Mouse (Mus musculus) forebrain, postnatal 0 days (tissue): ENCODE data around the gene Lrrc32. TPM values are rescaled to one million over a fixed set of nuclear protein-coding genes. Genes with fewer than 3 reads are reported as not detected.
A peak's percentile ranks its signal among the peaks of the same experiment; 100 is the strongest.

Experiments used
- ATAC-seq: fragments of 200-750 bp; cut with Nextera tagmentation; 2 replicates; pipeline ENCODE4 v1.8.0; 2017; ENCODE audit warnings: mild to moderate bottlenecking, moderate library complexity
- DNase-seq: peaks from one replicate; pipeline ENCODE4 v3.0.0-alpha.2; 2015
- H3K27ac ChIP-seq: fragments of 300-500 bp; sonication (generic); 2 replicates; pipeline ENCODE4 v1.5.1; 2014; ENCODE audit warnings: low read depth, mild to moderate bottlenecking, antibody characterized with exemption, low read length, moderate library complexity, mixed read lengths
- H3K27me3 ChIP-seq: fragments of 300-500 bp; sonication (generic); 2 replicates; pipeline ENCODE4 v1.6.1; 2014; ENCODE audit warnings: mild to moderate bottlenecking, low read length, mixed read lengths; ENCODE audit not compliant: insufficient read depth
- H3K36me3 ChIP-seq: fragments of 300-500 bp; sonication (generic); 2 replicates; pipeline ENCODE4 v1.6.1; 2014; ENCODE audit warnings: mild to moderate bottlenecking, moderate library complexity; ENCODE audit not compliant: insufficient read depth
- H3K4me1 ChIP-seq: fragments of 300-500 bp; sonication (generic); 2 replicates; pipeline ENCODE4 v1.6.1; 2014; ENCODE audit warnings: antibody characterized with exemption; ENCODE audit not compliant: insufficient read depth
- H3K4me2 ChIP-seq: fragments of 300-500 bp; sonication (generic); 2 replicates; pipeline ENCODE4 v1.6.1; 2014; ENCODE audit warnings: low read depth, mild to moderate bottlenecking, moderate library complexity
- H3K4me3 ChIP-seq: fragments of 300-500 bp; sonication (generic); 2 replicates; pipeline ENCODE4 v1.5.1; 2014; ENCODE audit warnings: low read depth, low read length, mixed read lengths
- H3K9ac ChIP-seq: fragments of 300-500 bp; sonication (generic); 2 replicates; pipeline ENCODE4 v1.6.1; 2014; ENCODE audit warnings: mild to moderate bottlenecking
- H3K9me3 ChIP-seq: fragments of 300-500 bp; sonication (generic); 2 replicates; pipeline ENCODE4 v1.6.1; 2016; ENCODE audit warnings: low read length
- CTCF ChIP-seq: sonication (generic); IDR thresholded peaks from 2 replicates; pipeline ENCODE4 v1.5.1; 2016; ENCODE audit warnings: antibody characterized with exemption, control low read depth, low read depth
- WGBS: fragments of 180-500 bp; shearing (Covaris S2); extraction: QIAGEN DNeasy Blood & Tissue Kit; methylation state at CpG from one replicate; pipeline ENCODE4 v1.1.7; 2014; 5-methylcytosine and 5-hydroxymethylcytosine counted together
- polyA plus RNA-seq: library from polyadenylated mRNA; unstranded; fragments of >200 nt; fragmentation: Nextera tagmentation; extraction: Ambion mirVana; gene quantifications from 2 replicates; pipeline ENCODE4 v1.2.1, GENCODE M21; 2015
- total RNA-seq: library from RNA; depleted of rRNA; stranded (reverse); fragments of >200 nt; gene quantifications from 2 replicates; pipeline ENCODE4 v1.2.3, GENCODE M21; 2014

Gene Lrrc32
- total and polyA plus RNA-seq, 2 experiments from 2014 or later: 4.2 to 6.0 TPM

DNA sequence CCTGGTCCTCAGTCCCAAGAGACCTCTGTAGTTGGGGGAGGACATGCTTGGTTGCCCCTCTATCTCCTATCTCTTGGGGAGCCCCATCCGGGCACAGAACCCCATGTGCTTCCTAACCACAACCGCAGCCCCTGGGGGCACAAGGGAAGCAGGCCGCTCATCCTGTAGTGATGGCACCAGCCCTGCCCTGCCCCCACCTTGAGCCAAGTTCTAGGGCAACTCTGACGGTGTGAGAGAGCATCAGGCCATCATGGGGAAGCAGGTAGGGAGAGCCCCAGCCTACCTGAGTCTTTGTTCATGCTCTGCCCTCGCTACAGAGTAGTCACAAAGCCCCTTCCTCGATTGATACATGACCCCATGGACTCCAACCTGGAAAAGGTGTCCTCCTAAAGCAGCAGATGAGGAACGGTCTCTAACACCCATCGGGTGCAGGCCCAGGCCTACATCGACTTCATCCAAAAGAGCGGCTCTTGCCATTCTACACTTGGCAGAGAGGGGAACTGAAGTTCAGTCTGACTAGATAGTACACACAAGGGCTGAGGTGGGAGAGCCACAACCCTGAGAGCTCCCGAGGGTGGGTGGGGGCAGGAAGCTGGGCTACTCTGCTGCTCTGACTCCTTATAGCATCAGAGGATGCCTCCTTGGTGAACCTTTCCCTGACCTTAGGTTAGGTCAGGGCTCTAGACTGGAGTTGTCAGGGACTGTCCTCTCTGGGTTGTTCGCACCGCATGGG lies 519 bp upstream of the Lrrc32 start:
- ATAC-seq (no peak), DNase-seq (no peak)
- WGBS: 91% methylated on average over 13 of the region's 13 CpGs

DNA sequence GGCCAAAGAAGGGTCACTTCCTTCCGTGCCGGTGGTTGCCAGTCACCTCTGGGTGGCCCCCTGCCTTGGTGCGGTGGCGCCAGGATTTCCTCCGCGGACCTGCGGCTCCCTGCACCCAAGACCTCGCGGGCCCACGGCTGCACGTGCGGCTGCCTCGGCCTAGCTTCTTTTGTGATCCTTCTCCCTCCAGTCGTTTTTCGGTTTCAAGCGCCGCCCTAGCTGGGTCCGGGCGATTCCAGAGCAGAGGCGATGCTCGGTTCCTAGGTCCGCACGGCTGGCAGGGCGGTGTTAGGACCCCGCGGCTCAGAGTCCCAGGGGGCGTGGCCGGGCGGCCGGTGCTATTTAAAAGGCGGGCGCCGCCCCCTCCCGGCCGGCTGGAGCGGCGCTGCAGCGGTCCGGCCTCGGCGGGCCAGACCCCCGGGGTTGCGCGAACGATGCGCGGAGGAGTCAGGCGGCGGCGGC lies 571 bp downstream of the Lrrc32 start:
- H3K9ac ChIP-seq: peak overlapping the region; percentile 62
- peak overlapping the region; percentile 57 for H3K4me3 ChIP-seq
- no peak overlapping the region for H3K27ac ChIP-seq
- 0 out of 2 replicates have a peak, but pooled peaks cover 4% of the 10 kb centered on the region for H3K4me1 ChIP-seq
- WGBS: 5% methylated on average over 48 of the region's 50 CpGs
- H3K36me3 ChIP-seq: no peaks in the 10 kb centered on the region
- H3K9me3 ChIP-seq: no peaks in the 10 kb centered on the region
- peak; percentile 89 for ATAC-seq
- peak overlapping the region; percentile 75 for H3K4me2 ChIP-seq
- no peaks in the 10 kb centered on the region for H3K27me3 ChIP-seq
- TF ChIP-seq CTCF: peak; percentile 24; the same call in 1 of the 2 replicates
- peak; percentile 82 for DNase-seq

More for the DNA sequence above, 519 bp upstream of the Lrrc32 start:
- Histone ChIP-seq H3K27ac (no peak overlapping the region), H3K4me3 (no peak overlapping the region), H3K9ac (no peak overlapping the region), H3K9me3 (no peaks in the 10 kb centered on the region), H3K27me3 (no peaks in the 10 kb centered on the region), H3K36me3 (no peaks in the 10 kb centered on the region), H3K4me2 (peak overlapping the region; percentile 75; the same call in 1 of the 2 replicates), H3K4me1 (0 out of 2 replicates have a peak, but pooled peaks cover 4% of the 10 kb centered on the region)
- no peak for TF ChIP-seq CTCF

DNA sequence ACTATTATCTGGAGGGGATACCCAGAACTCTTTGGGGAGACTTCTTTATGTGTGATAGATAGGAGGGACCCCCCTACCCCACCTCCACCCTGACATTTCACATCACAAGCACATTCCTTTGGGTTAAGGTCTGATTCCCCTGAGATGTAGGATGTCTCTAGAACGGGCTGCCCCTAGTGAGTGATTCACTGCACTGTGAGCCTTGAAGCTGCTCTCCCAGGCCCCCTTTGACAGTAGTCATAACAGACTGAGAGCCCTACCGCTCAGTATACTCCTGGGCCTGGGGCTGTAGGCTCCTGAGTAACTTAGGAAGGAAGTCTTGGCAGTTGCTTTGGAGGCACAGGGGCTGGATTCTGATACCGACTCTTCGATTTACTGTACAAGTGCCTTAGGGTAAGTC lies 1.2 kb downstream of the Lrrc32 start:
- Histone ChIP-seq H3K27ac (no peak overlapping the region), H3K27me3 (no peaks in the 10 kb centered on the region), H3K4me3 (peak overlapping the region; percentile 57), H3K4me1 (0 out of 2 replicates have a peak, but pooled peaks cover 4% of the 10 kb centered on the region), H3K4me2 (peak overlapping the region; percentile 75), H3K9me3 (no peaks in the 10 kb centered on the region), H3K36me3 (no peaks in the 10 kb centered on the region), H3K9ac (peak overlapping the region; percentile 62; the same call in 1 of the 2 replicates)
- WGBS: 59% methylated on average over 4 of the region's 4 CpGs
- peak; percentile 24 for DNase-seq
- peak; percentile 34 for ATAC-seq
- no peak for TF ChIP-seq CTCF

DNA sequence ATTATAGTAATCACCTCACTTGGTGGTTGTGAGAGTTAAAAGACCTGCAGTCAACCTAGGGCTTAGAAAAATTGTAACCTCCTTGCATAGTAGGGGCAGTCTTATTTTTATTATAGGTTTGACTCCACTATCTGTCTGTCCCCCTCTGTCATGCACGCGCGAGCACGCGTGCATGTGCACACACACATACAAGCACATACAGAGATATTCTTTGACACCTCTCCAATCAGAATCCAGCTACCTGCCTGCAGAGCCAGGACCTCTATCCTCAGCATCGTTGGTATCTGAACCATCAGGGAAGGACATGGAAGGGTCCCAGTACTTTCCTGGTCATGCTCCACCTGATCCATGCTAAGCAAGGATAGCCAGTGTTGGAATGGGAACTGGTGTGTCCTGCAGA lies 1.8 kb downstream of the Lrrc32 start:
- Histone ChIP-seq H3K9me3 (no peaks in the 10 kb centered on the region), H3K4me2 (peak overlapping the region; percentile 75; the same call in 1 of the 2 replicates), H3K27ac (no peak overlapping the region), H3K4me1 (0 out of 2 replicates have a peak, but pooled peaks cover 4% of the 10 kb centered on the region), H3K9ac (no peak overlapping the region), H3K27me3 (no peaks in the 10 kb centered on the region), H3K36me3 (no peaks in the 10 kb centered on the region), H3K4me3 (no peak overlapping the region)
- TF ChIP-seq CTCF: no peak
- no peak for DNase-seq
- ATAC-seq: no peak
- 93% methylated on average over 6 of the region's 6 CpGs for WGBS

DNA sequence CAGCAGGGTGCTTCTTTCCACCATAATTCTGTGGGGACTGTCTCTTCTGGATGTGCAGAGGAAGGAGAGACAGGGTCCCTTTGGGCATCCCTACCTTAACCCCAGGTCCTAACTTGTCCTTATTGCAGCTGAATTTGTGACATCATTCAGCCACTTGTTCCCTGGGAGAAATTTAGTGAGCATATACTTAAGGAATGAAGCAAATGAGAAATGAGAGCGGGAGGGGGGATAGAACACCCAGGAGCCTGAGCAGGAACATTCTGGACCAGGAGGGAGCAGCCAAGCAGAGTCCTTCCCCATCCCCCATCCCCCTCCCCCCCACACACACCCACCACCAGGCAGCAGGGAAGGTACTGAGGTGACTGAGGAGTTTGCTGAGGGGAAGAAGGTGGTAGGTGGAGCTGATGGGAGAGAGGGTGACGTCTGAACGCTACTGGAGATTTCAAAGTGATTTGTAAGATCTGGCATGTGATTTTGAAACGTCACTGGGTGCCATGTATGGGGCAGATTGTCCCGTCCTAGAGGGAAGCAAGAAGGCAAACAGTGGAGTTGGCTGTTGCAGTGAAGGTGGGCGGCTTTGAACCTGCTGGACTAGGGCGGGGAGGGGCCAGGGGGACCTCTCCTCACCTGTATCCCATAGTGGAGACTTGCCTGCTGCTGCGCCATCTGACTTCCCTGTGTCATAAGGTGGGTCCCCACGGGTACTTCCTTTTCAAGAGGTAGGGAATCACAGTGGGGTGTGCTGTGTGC lies 2.5 kb downstream of the Lrrc32 start:
- TF ChIP-seq CTCF: no peak
- Histone ChIP-seq H3K9ac (no peak overlapping the region), H3K4me1 (0 out of 2 replicates have a peak, but pooled peaks cover 4% of the 10 kb centered on the region), H3K27ac (no peak overlapping the region), H3K4me3 (no peak overlapping the region), H3K36me3 (no peaks in the 10 kb centered on the region), H3K9me3 (no peaks in the 10 kb centered on the region), H3K4me2 (no peak overlapping the region), H3K27me3 (no peaks in the 10 kb centered on the region)
- no peak for ATAC-seq
- DNase-seq: no peak
- WGBS: 64% methylated on average over 9 of the region's 9 CpGs

GRCm38 (mm10) chr7:98492331-98492730 lies 3.2 kb downstream of the Lrrc32 start:
- H3K4me1 ChIP-seq: 0 out of 2 replicates have a peak, but pooled peaks cover 4% of the 10 kb centered on the region
- ATAC-seq (no peak), DNase-seq (no peak)
- H3K4me3 ChIP-seq: no peak overlapping the region
- no peak overlapping the region for H3K9ac ChIP-seq
- H3K27me3 ChIP-seq: no peaks in the 10 kb centered on the region
- no peak overlapping the region for H3K4me2 ChIP-seq
- 69% methylated on average over 5 of the region's 5 CpGs for WGBS
- no peaks in the 10 kb centered on the region for H3K36me3 ChIP-seq
- H3K27ac ChIP-seq: no peak overlapping the region
- TF ChIP-seq CTCF: no peak
- H3K9me3 ChIP-seq: no peaks in the 10 kb centered on the region
